Mouse (Mus musculus): ENCODE data around the gene Rufy1. TPM values are rescaled to one million over a fixed set of nuclear protein-coding genes. Genes with fewer than 3 reads are reported as not detected.

Gene Rufy1
- polyA plus RNA-seq, 1 experiment from 2014 or later = 30.6 TPM

DNA sequence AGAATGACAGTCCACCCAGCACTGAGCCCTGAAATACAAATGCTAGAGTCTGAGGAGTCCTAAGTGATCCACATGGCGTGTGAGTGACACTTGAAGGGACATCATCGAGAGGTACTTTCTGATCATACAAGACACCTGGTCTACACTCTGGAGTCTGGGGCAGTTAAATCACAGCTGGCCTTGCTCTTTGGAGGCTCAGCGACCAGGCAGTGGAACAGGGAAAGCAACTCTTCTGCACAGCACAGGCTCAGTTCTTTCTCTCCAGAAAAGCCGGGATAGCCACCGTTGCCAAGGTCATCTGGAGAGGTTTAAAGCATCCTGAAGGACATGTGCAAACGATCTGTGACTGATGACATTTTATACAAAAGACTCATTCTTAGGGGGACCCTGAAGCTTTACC is 23.7 kb downstream of the Rufy1 start:
- peaks cover 27% of the 10 kb centered on the region for H3K36me3 ChIP-seq (ENCODE audit: control insufficient read depth, insufficient read depth, low read length)

DNA sequence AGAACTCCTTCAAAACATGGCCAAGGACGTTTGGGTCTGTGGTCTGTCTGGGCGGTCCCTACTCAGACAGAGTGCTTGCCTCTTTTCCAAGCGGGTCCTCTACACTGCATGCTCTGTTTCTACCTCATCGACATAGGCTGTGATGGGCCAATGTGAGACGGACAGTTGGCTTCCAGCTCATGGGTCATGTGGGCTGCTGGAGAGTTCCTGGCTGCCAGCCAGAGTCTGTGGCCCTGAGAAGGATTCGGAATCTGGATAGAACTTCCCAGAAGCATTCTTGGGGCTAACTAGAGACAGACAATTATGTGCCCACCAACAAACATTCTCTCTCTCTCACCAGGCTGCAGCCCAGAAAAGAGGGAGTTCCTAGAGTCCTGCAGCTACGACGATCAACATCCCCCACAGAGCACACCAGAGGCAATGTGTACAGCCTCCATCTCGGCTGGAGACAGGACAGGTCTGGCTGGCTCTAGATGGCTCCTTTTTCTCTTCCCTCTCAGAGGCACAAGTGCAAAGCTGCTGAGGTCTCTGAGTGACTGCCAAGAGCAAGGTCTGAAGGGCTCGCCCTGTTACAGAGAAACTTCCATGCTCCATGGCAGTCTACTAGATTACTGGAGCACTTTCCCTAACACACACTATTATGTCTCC is 27.4 kb downstream of the Rufy1 start:
- Histone ChIP-seq H3K4me3 (ENCODE audit: low read depth, low read length) (no peak overlapping the region), H3K27me3 (ENCODE audit: control insufficient read depth, insufficient read depth, low read depth, low read length) (no peaks in the 10 kb centered on the region), H3K4me2 (ENCODE audit: low read length) (no peak overlapping the region), H3K9ac (ENCODE audit: low read depth, low read length) (no peak overlapping the region), H3K27ac (ENCODE audit: low read length) (no peak overlapping the region), H3K4me1 (ENCODE audit: control insufficient read depth, insufficient read depth, low read length) (no peaks in the 10 kb centered on the region), H3K9me3 (replicated peaks; ENCODE audit: control insufficient read depth, low read length, poor library complexity, severe bottlenecking) (no peaks in the 10 kb centered on the region), H3K36me3 (ENCODE audit: control insufficient read depth, insufficient read depth, low read length) (peaks cover 27% of the 10 kb centered on the region)
- ATAC-seq = no peak
- WGBS = 78% methylated on average over 10 of the region's 10 CpGs

More for the DNA sequence above, 23.7 kb downstream of the Rufy1 start:
- no peak for ATAC-seq
- Histone ChIP-seq H3K9ac (ENCODE audit: low read depth, low read length) (no peak overlapping the region), H3K4me1 (ENCODE audit: control insufficient read depth, insufficient read depth, low read length) (no peaks in the 10 kb centered on the region), H3K9me3 (replicated peaks; ENCODE audit: control insufficient read depth, low read length, poor library complexity, severe bottlenecking) (no peaks in the 10 kb centered on the region), H3K4me3 (ENCODE audit: low read depth, low read length) (no peak overlapping the region), H3K27ac (ENCODE audit: low read length) (no peak overlapping the region), H3K4me2 (ENCODE audit: low read length) (no peak overlapping the region), H3K27me3 (ENCODE audit: control insufficient read depth, insufficient read depth, low read depth, low read length) (no peaks in the 10 kb centered on the region)
- 81% methylated on average over 6 of the region's 6 CpGs for WGBS

DNA sequence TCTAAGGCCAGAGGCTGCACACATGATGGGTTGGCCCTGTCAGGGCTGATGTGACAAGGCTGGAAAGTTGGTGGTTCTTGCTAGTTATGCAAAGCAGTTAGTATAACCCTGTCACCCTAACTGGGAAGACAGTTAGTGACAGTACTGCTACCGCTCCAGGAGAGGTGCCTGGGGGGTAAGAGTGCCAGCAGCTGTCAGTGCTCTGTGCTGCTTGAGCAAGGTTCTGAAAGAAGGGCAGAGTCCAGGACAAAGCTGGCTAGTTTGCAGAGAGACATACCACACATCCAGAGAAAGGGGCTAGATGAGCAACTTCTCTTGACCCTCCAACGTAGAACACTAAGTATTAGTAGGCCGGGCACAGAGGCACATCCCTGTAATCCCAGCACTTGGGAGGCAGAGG is 28.4 kb downstream of the Rufy1 start:
- no peaks in the 10 kb centered on the region for H3K9me3 ChIP-seq (replicated peaks; ENCODE audit: control insufficient read depth, low read length, poor library complexity, severe bottlenecking)
- H3K4me2 ChIP-seq (ENCODE audit: low read length) = no peak overlapping the region
- H3K4me3 ChIP-seq (ENCODE audit: low read depth, low read length) = no peak overlapping the region
- no peak overlapping the region for H3K9ac ChIP-seq (ENCODE audit: low read depth, low read length)
- WGBS = 97% methylated on average over 3 of the region's 3 CpGs
- no peak for ATAC-seq
- H3K27me3 ChIP-seq (ENCODE audit: control insufficient read depth, insufficient read depth, low read depth, low read length) = no peaks in the 10 kb centered on the region
- peaks cover 35% of the 10 kb centered on the region for H3K36me3 ChIP-seq (ENCODE audit: control insufficient read depth, insufficient read depth, low read length)
- H3K4me1 ChIP-seq (ENCODE audit: control insufficient read depth, insufficient read depth, low read length) = no peaks in the 10 kb centered on the region
- no peak overlapping the region for H3K27ac ChIP-seq (ENCODE audit: low read length)

DNA sequence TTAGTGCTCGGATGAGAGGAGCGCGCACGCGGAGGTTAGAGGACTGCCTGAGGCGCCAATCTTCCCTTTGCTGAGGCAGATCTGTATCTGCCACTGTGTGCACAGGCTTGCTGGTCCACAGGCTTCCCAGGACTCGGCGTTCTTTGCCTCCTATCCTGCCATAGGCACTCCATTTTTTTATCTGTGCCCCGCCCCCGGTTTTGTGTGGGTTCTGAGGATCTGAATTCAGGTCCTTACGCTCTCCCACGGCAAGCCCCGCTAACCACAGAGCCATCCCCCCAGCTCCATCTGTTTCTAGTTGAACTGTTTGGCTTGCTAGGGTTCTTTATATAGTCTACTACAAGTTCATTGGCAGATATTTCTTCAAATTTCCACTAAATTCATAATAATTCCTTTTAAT is 32.1 kb downstream of the Rufy1 start:
- H3K4me3 ChIP-seq (ENCODE audit: low read depth, low read length) = no peak overlapping the region
- H3K27ac ChIP-seq (ENCODE audit: low read length) = no peak overlapping the region
- 93% methylated on average over 13 of the region's 13 CpGs for WGBS
- ATAC-seq = no peak
- peaks cover 43% of the 10 kb centered on the region for H3K36me3 ChIP-seq (ENCODE audit: control insufficient read depth, insufficient read depth, low read length)
- no peak overlapping the region for H3K4me2 ChIP-seq (ENCODE audit: low read length)
- no peak overlapping the region for H3K9ac ChIP-seq (ENCODE audit: low read depth, low read length)
- no peaks in the 10 kb centered on the region for H3K4me1 ChIP-seq (ENCODE audit: control insufficient read depth, insufficient read depth, low read length)
- H3K27me3 ChIP-seq (ENCODE audit: control insufficient read depth, insufficient read depth, low read depth, low read length) = no peaks in the 10 kb centered on the region
- no peaks in the 10 kb centered on the region for H3K9me3 ChIP-seq (replicated peaks; ENCODE audit: control insufficient read depth, low read length, poor library complexity, severe bottlenecking)

DNA sequence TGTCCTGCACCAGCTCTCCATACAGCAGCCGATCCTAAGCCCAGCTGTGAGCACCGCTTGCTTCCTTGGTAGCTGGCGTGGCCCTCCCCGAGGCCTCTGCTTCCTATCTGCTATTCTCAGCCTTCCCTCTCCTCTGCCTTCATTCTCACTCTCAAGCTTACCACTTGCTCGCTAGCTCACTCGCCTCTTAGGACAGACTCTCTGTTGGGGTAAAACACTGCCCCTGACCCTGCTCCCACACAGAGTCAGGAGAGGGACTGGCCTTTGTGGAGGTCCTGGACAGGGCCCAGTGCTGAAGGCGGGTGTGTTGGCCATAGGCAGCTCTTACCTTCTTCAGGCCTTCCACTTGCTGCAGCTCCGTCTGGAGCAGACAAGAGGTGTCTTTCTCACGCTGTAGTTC is 33.6 kb downstream of the Rufy1 start:
- Histone ChIP-seq H3K4me1 (ENCODE audit: control insufficient read depth, insufficient read depth, low read length) (no peaks in the 10 kb centered on the region), H3K27me3 (ENCODE audit: control insufficient read depth, insufficient read depth, low read depth, low read length) (no peaks in the 10 kb centered on the region)
- WGBS = 80% methylated on average over 9 of the region's 9 CpGs

DNA sequence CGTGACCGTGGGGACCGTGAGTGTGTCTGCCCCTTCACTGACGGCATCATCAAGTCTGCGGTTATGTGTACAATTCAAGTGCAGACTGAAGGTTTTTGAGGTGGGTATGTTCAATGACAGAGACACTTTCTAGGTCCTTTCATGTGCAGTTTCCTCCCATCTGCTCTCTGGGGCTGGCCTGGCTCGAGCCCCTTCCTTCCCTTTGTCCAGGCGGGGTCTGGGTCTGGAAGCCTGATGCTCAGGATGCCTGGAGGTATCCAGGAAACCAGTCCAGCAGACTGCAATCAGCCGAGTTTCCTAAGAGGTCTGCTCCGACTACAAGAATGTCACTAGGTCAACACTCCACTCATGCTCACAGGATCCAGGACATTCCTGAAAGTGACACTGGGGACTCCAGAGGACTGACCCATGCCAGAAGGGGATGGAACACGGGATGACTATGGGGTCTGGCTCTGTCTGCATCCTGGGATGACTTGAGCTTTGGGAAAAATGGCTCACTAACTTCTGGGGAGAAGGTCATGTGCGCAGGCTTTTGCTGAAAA is 34.1 kb downstream of the Rufy1 start:
- ATAC-seq = no peak
- Histone ChIP-seq H3K27ac (ENCODE audit: low read length) (no peak overlapping the region), H3K27me3 (ENCODE audit: control insufficient read depth, insufficient read depth, low read depth, low read length) (no peaks in the 10 kb centered on the region), H3K4me2 (ENCODE audit: low read length) (no peak overlapping the region), H3K4me1 (ENCODE audit: control insufficient read depth, insufficient read depth, low read length) (no peaks in the 10 kb centered on the region), H3K9me3 (replicated peaks; ENCODE audit: control insufficient read depth, low read length, poor library complexity, severe bottlenecking) (no peaks in the 10 kb centered on the region), H3K36me3 (ENCODE audit: control insufficient read depth, insufficient read depth, low read length) (peaks cover 51% of the 10 kb centered on the region), H3K4me3 (ENCODE audit: low read depth, low read length) (no peak overlapping the region), H3K9ac (ENCODE audit: low read depth, low read length) (no peak overlapping the region)
- WGBS = 83% methylated on average over 11 of the region's 11 CpGs

More for the DNA sequence above, 33.6 kb downstream of the Rufy1 start:
- Histone ChIP-seq H3K36me3 (ENCODE audit: control insufficient read depth, insufficient read depth, low read length) (peaks cover 51% of the 10 kb centered on the region), H3K27ac (ENCODE audit: low read length) (no peak overlapping the region), H3K4me2 (ENCODE audit: low read length) (no peak overlapping the region), H3K9ac (ENCODE audit: low read depth, low read length) (no peak overlapping the region), H3K9me3 (replicated peaks; ENCODE audit: control insufficient read depth, low read length, poor library complexity, severe bottlenecking) (no peaks in the 10 kb centered on the region), H3K4me3 (ENCODE audit: low read depth, low read length) (no peak overlapping the region)
- no peak for ATAC-seq

DNA sequence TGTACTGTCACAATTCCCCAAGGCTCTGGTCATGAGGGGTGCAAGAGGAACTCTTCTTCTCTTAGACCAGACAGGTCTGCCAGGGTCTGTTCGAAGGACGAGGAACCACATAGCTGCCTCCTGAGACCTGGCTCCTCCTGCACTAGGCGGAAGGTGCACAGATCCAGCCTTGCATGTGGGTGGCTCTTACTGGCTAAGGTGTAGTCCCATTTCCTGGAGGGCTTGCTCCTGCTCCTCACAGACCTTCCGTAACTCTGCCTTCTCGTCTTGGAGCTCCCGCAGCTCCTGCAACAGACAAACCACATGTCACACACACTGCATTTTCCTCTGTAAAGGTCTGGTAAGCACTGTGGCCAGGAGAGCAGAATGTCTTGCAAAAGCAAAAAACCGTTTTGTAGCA is 36.2 kb downstream of the Rufy1 start:
- Histone ChIP-seq H3K4me2 (ENCODE audit: low read length) (no peak overlapping the region), H3K36me3 (ENCODE audit: control insufficient read depth, insufficient read depth, low read length) (peaks cover 45% of the 10 kb centered on the region), H3K9me3 (replicated peaks; ENCODE audit: control insufficient read depth, low read length, poor library complexity, severe bottlenecking) (no peaks in the 10 kb centered on the region), H3K27me3 (ENCODE audit: control insufficient read depth, insufficient read depth, low read depth, low read length) (no peaks in the 10 kb centered on the region), H3K27ac (ENCODE audit: low read length) (no peak overlapping the region), H3K4me1 (ENCODE audit: control insufficient read depth, insufficient read depth, low read length) (no peaks in the 10 kb centered on the region), H3K4me3 (ENCODE audit: low read depth, low read length) (no peak overlapping the region), H3K9ac (ENCODE audit: low read depth, low read length) (no peak overlapping the region)
- no peak for ATAC-seq
- WGBS = 93% methylated on average over 7 of the region's 7 CpGs

DNA sequence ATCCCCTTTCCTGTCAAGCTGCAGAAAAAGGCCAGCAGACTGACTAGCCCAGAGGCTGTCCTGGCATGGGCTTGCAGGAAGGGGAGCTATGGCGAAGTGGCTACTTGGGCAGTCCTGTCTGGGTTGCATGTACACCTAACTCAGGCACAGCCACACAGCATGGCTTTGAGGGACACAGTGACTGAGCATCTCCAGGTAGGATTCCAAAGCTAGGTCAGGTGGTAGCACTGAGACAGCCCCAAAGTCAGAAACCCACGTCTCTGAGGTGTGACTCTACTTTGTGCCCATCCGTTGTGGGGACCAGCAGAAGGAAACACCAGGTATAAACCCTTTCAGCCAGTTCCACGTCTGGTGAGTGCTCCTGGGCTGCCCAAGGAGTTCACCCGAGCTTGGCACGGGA is 37.6 kb downstream of the Rufy1 start:
- ATAC-seq = no peak

DNA sequence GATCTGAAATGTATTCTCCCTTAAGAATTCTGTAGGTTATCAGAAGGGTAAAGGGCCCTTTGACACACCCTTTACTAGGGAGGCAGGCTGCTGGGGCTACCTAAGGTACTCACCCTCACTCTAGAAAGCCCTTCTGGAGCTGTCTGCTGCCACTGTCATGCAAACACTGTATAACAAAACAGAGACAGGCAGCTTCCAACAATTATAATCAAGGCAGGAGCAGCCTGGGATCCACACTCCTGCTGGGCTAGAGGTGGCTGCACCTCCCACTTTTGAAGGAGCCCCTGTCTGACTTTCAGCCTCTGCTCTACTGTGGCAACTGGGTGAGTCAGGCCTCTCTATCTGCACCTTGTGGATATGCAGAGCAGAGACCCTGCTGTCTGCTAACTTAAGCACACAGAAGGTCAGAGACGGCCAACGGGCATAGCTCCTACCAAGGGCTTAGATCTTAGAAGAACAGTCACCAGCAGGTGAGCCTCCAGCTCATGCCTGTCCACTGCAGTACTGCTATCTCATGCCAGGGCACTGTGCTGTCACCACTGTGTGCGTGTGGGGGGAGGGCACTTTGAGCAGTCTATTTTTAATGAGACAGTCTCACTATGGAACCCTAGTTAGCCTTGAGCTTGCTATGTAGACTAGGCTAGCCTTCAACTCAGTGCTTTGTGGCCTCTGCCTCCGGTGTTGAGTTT is 39.5 kb downstream of the Rufy1 start:
- Histone ChIP-seq H3K4me1 (ENCODE audit: control insufficient read depth, insufficient read depth, low read length) (no peaks in the 10 kb centered on the region), H3K4me2 (ENCODE audit: low read length) (no peak overlapping the region), H3K9me3 (replicated peaks; ENCODE audit: control insufficient read depth, low read length, poor library complexity, severe bottlenecking) (no peaks in the 10 kb centered on the region), H3K9ac (ENCODE audit: low read depth, low read length) (no peak overlapping the region), H3K36me3 (ENCODE audit: control insufficient read depth, insufficient read depth, low read length) (peaks cover 49% of the 10 kb centered on the region), H3K27ac (ENCODE audit: low read length) (no peak overlapping the region), H3K27me3 (ENCODE audit: control insufficient read depth, insufficient read depth, low read depth, low read length) (no peaks in the 10 kb centered on the region), H3K4me3 (ENCODE audit: low read depth, low read length) (no peak overlapping the region)
- ATAC-seq = no peak
- WGBS = 91% methylated on average over 4 of the region's 4 CpGs

More for the DNA sequence above, 37.6 kb downstream of the Rufy1 start:
- no peak overlapping the region for H3K27ac ChIP-seq (ENCODE audit: low read length)
- WGBS = 87% methylated on average over 6 of the region's 6 CpGs
- no peaks in the 10 kb centered on the region for H3K27me3 ChIP-seq (ENCODE audit: control insufficient read depth, insufficient read depth, low read depth, low read length)
- peaks cover 46% of the 10 kb centered on the region for H3K36me3 ChIP-seq (ENCODE audit: control insufficient read depth, insufficient read depth, low read length)
- no peak overlapping the region for H3K4me3 ChIP-seq (ENCODE audit: low read depth, low read length)
- H3K9ac ChIP-seq (ENCODE audit: low read depth, low read length) = no peak overlapping the region
- H3K4me1 ChIP-seq (ENCODE audit: control insufficient read depth, insufficient read depth, low read length) = no peaks in the 10 kb centered on the region
- H3K9me3 ChIP-seq (replicated peaks; ENCODE audit: control insufficient read depth, low read length, poor library complexity, severe bottlenecking) = no peaks in the 10 kb centered on the region
- no peak overlapping the region for H3K4me2 ChIP-seq (ENCODE audit: low read length)
